Comparison of ENCODE assay signal across 8 mouse cellular contexts in genomic region chr19:6279481-6280144, GRCm38 (mm10). TPM values are rescaled to one million over a fixed set of nuclear protein-coding genes. Genes with fewer than 3 reads are reported as not detected.
DNase-seq lines count a peak whose midpoint lies in the region; ATAC-seq lines count a peak whose summit lies in the region.

No protein-coding gene starts in this region.

- no peak for DNase-seq in neural tube, embryonic 11.5 days (ENCODE audit: low spot score)
- no peak for DNase-seq in neural tube, embryonic 10.5 days (ENCODE audit: extremely low spot score, low spot score)
- no peak for DNase-seq in right cerebral cortex, adult 18-20 months
- DNase-seq in kidney, postnatal 10 days, result no peak

- H3K4me3 ChIP-seq in neural tube, embryonic 11.5 days (ENCODE audit: low read depth, low read length), result peak overlapping the region; percentile 82; the same call in 1 of the 2 replicates
- H3K4me3 ChIP-seq in forebrain, embryonic 16.5 days (replicated peaks; ENCODE audit: low read length), result no peak overlapping the region
- H3K4me3 ChIP-seq in limb, embryonic 15.5 days, result peak overlapping the region; percentile 85
- peak overlapping the region; percentile 87; the same call in 1 of the 2 replicates for H3K4me3 ChIP-seq in stomach, embryonic 15.5 days (replicated peaks)

- 87% methylated on average over 6 of the region's 6 CpGs for WGBS in neural tube, embryonic 11.5 days
- 83% methylated on average over 6 of the region's 6 CpGs for whole genome bisulfite sequencing in forebrain, embryonic 16.5 days
- 87% methylated on average over 6 of the region's 6 CpGs for WGBS in limb, embryonic 15.5 days
- WGBS in stomach, embryonic 15.5 days, result 82% methylated on average over 6 of the region's 6 CpGs

- ATAC-seq in neural tube, embryonic 11.5 days (ENCODE audit: insufficient read depth, low FRiP score, low TSS enrichment), result no peak
- no peak for ATAC-seq in forebrain, embryonic 16.5 days
- no peak for ATAC-seq in limb, embryonic 15.5 days (ENCODE audit: insufficient number of reproducible peaks, low FRiP score, low TSS enrichment, low read depth)
- ATAC-seq in stomach, embryonic 15.5 days (ENCODE audit: insufficient read depth, low FRiP score, low read depth), result no peak
- ATAC-seq in CD4-positive, CD25-positive, alpha-beta regulatory T cell, adult 4 months, result no peak

- H3K27ac ChIP-seq in neural tube, embryonic 11.5 days (ENCODE audit: low read depth, low read length), result no peak overlapping the region
- no peak overlapping the region for H3K27ac ChIP-seq in forebrain, embryonic 16.5 days (ENCODE audit: low read length)
- H3K27ac ChIP-seq in limb, embryonic 15.5 days, result peak overlapping the region; percentile 79; the same call in 1 of the 2 replicates
- peak overlapping the region; percentile 44 for H3K27ac ChIP-seq in stomach, embryonic 15.5 days

- peaks cover 29% of the 10 kb centered on the region for H3K4me1 ChIP-seq in neural tube, embryonic 11.5 days (ENCODE audit: control insufficient read depth, insufficient read depth, low read length)
- H3K4me1 ChIP-seq in forebrain, embryonic 16.5 days (replicated peaks; ENCODE audit: control insufficient read depth, insufficient read depth, low read length), result peaks cover 37% of the 10 kb centered on the region
- H3K4me1 ChIP-seq in limb, embryonic 15.5 days, result peaks cover 52% of the 10 kb centered on the region
- peaks cover 37% of the 10 kb centered on the region for H3K4me1 ChIP-seq in stomach, embryonic 15.5 days

- H3K9ac ChIP-seq in neural tube, embryonic 11.5 days (ENCODE audit: low read length), result peak overlapping the region; percentile 33
- peak overlapping the region; percentile 31 for H3K9ac ChIP-seq in forebrain, embryonic 16.5 days (replicated peaks; ENCODE audit: low read depth, low read length)
- H3K9ac ChIP-seq in limb, embryonic 15.5 days, result peak overlapping the region; percentile 33; the same call in 1 of the 2 replicates
- no peak overlapping the region for H3K9ac ChIP-seq in stomach, embryonic 15.5 days

- H3K27me3 ChIP-seq in neural tube, embryonic 11.5 days (ENCODE audit: control insufficient read depth, insufficient read depth, low read length), result no peaks in the 10 kb centered on the region
- H3K27me3 ChIP-seq in forebrain, embryonic 16.5 days (replicated peaks; ENCODE audit: control insufficient read depth, insufficient read depth, low read length), result no peaks in the 10 kb centered on the region
- H3K27me3 ChIP-seq in limb, embryonic 15.5 days, result no peaks in the 10 kb centered on the region
- H3K27me3 ChIP-seq in stomach, embryonic 15.5 days (replicated peaks), result no peaks in the 10 kb centered on the region

- peaks cover 14% of the 10 kb centered on the region; the same call in 1 of the 2 replicates for H3K36me3 ChIP-seq in neural tube, embryonic 11.5 days (ENCODE audit: control insufficient read depth, insufficient read depth, low read length)
- peaks cover 10% of the 10 kb centered on the region for H3K36me3 ChIP-seq in forebrain, embryonic 16.5 days (ENCODE audit: control insufficient read depth, insufficient read depth)
- peaks cover 53% of the 10 kb centered on the region for H3K36me3 ChIP-seq in limb, embryonic 15.5 days
- H3K36me3 ChIP-seq in stomach, embryonic 15.5 days, result peaks cover 20% of the 10 kb centered on the region

- peak overlapping the region; percentile 97 for H3K4me2 ChIP-seq in neural tube, embryonic 11.5 days (ENCODE audit: low read depth)
- H3K4me2 ChIP-seq in forebrain, embryonic 16.5 days (ENCODE audit: low read length), result no peak overlapping the region
- peak overlapping the region; percentile 97 for H3K4me2 ChIP-seq in limb, embryonic 15.5 days
- peak overlapping the region; percentile 95 for H3K4me2 ChIP-seq in stomach, embryonic 15.5 days

- H3K9me3 ChIP-seq in neural tube, embryonic 11.5 days (ENCODE audit: control insufficient read depth, low read length), result no peaks in the 10 kb centered on the region
- H3K9me3 ChIP-seq in forebrain, embryonic 16.5 days (ENCODE audit: control insufficient read depth, low read length), result no peaks in the 10 kb centered on the region
- H3K9me3 ChIP-seq in limb, embryonic 15.5 days, result no peaks in the 10 kb centered on the region
- no peaks in the 10 kb centered on the region for H3K9me3 ChIP-seq in stomach, embryonic 15.5 days

RNA-seq across cellular contexts. Expression of gene Ehd1, which starts 3.1 kb away (rescaled TPM):
- 71.9 and 82.2 TPM in 2 replicates for polyA plus RNA-seq in neural tube, embryonic 11.5 days (2014; fragmentation: Nextera tagmentation; extraction: Ambion mirVana)
- 105 and 106 TPM in 2 replicates for polyA plus RNA-seq in forebrain, embryonic 16.5 days (2015; fragmentation: Nextera tagmentation; extraction: Ambion mirVana)
- polyA plus RNA-seq in limb, embryonic 15.5 days (2015; fragmentation: Nextera tagmentation; extraction: Ambion mirVana), result 93.6 and 103 TPM in 2 replicates
- polyA plus RNA-seq in stomach, embryonic 15.5 days (2015; fragmentation: Nextera tagmentation; extraction: Ambion mirVana), result 67.3 and 73.4 TPM in 2 replicates
- 10 to 100 TPM in 1 of 2 experiments, 1 to 10 TPM in 1; 6.4 to 22.8 TPM for polyA plus RNA-seq in CD4-positive, CD25-positive, alpha-beta regulatory T cell, adult 4 months (2017; shearing (Covaris generic))

RNA-seq across cellular contexts. Expression of gene Cdc42bpg, which starts 26.6 kb away (rescaled TPM):
- polyA plus RNA-seq in neural tube, embryonic 11.5 days (2014; fragmentation: Nextera tagmentation; extraction: Ambion mirVana), result 0.42 and 0.58 TPM in 2 replicates
- polyA plus RNA-seq in forebrain, embryonic 16.5 days (2015; fragmentation: Nextera tagmentation; extraction: Ambion mirVana), result 0.52 and 1.1 TPM in 2 replicates
- 1.4 and 2.0 TPM in 2 replicates for polyA plus RNA-seq in limb, embryonic 15.5 days (2015; fragmentation: Nextera tagmentation; extraction: Ambion mirVana)
- polyA plus RNA-seq in stomach, embryonic 15.5 days (2015; fragmentation: Nextera tagmentation; extraction: Ambion mirVana), result 1.3 and 1.5 TPM in 2 replicates
- polyA plus RNA-seq in CD4-positive, CD25-positive, alpha-beta regulatory T cell, adult 4 months (2017; shearing (Covaris generic)), result under 1 TPM; 0.07 to 0.13 TPM

RNA-seq across cellular contexts. Expression of gene Atg2a, which starts 38.1 kb away (rescaled TPM):
- 13.3 and 13.8 TPM in 2 replicates for polyA plus RNA-seq in neural tube, embryonic 11.5 days (2014; fragmentation: Nextera tagmentation; extraction: Ambion mirVana)
- polyA plus RNA-seq in forebrain, embryonic 16.5 days (2015; fragmentation: Nextera tagmentation; extraction: Ambion mirVana), result 11.2 and 13.1 TPM in 2 replicates
- 8.6 and 9.0 TPM in 2 replicates for polyA plus RNA-seq in limb, embryonic 15.5 days (2015; fragmentation: Nextera tagmentation; extraction: Ambion mirVana)
- polyA plus RNA-seq in stomach, embryonic 15.5 days (2015; fragmentation: Nextera tagmentation; extraction: Ambion mirVana), result 7.6 and 10.6 TPM in 2 replicates
- 10 to 100 TPM; 10.4 to 14.7 TPM for polyA plus RNA-seq in CD4-positive, CD25-positive, alpha-beta regulatory T cell, adult 4 months (2017; shearing (Covaris generic))

RNA-seq across cellular contexts. Expression of gene Ppp2r5b, which starts 43.9 kb away (rescaled TPM):
- polyA plus RNA-seq in neural tube, embryonic 11.5 days (2014; fragmentation: Nextera tagmentation; extraction: Ambion mirVana), result 47.4 and 61.2 TPM in 2 replicates
- 106 and 117 TPM in 2 replicates for polyA plus RNA-seq in forebrain, embryonic 16.5 days (2015; fragmentation: Nextera tagmentation; extraction: Ambion mirVana)
- polyA plus RNA-seq in limb, embryonic 15.5 days (2015; fragmentation: Nextera tagmentation; extraction: Ambion mirVana), result 26.1 and 30.0 TPM in 2 replicates
- polyA plus RNA-seq in stomach, embryonic 15.5 days (2015; fragmentation: Nextera tagmentation; extraction: Ambion mirVana), result 20.5 and 23.7 TPM in 2 replicates
- 1 to 10 TPM; 1.2 to 1.6 TPM for polyA plus RNA-seq in CD4-positive, CD25-positive, alpha-beta regulatory T cell, adult 4 months (2017; shearing (Covaris generic))

RNA-seq across cellular contexts. Expression of gene Gpha2, which starts 53.4 kb away (rescaled TPM):
- 0.44 and 0.87 TPM in 2 replicates for polyA plus RNA-seq in neural tube, embryonic 11.5 days (2014; fragmentation: Nextera tagmentation; extraction: Ambion mirVana)
- polyA plus RNA-seq in forebrain, embryonic 16.5 days (2015; fragmentation: Nextera tagmentation; extraction: Ambion mirVana), result not detected in 2 replicates
- polyA plus RNA-seq in limb, embryonic 15.5 days (2015; fragmentation: Nextera tagmentation; extraction: Ambion mirVana), result 1.8 and 2.1 TPM in 2 replicates
- polyA plus RNA-seq in stomach, embryonic 15.5 days (2015; fragmentation: Nextera tagmentation; extraction: Ambion mirVana), result 0.62 TPM in 2 replicates
- polyA plus RNA-seq in CD4-positive, CD25-positive, alpha-beta regulatory T cell, adult 4 months (2017; shearing (Covaris generic)), result not detected

Comparison
In these comparisons a context has a peak if more than half of its experiments do, and no peak if none do; other contexts are left out.
1. H3K27ac ChIP-seq: peak in limb, embryonic 15.5 days (single experiment) and stomach, embryonic 15.5 days (single experiment); none in neural tube, embryonic 11.5 days (single experiment) and forebrain, embryonic 16.5 days (single experiment).